Mouse (Mus musculus): Measurements from ENCODE around the gene Gm21915. TPM values are rescaled to one million over a fixed set of nuclear protein-coding genes. Genes with fewer than 3 reads are reported as not detected.

Gene Gm21915
- total RNA-seq, 2 experiments from 2014 or later = not detected

DNA sequence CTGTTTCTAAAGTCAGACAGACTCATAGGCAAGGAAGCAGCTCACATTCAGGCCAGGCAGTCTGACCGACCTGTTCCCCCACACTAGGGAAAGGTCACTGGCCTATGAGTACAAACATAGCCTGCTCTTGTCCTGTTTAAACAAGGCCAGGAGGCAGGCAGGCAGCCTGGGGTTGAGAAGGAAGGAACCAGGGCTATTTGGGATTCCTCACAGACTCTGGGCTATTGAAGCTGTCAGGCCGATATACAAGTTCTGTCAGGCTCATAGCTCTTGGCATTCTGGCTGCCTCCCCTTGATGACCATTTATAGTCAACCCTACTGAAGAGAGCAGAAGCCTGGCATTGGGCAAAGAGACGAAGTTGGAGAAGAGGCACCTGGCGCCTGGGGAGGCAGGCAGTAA lies 41.2 kb downstream of the Gm21915 start:
- no peak for DNase-seq (ENCODE audit: low spot score in 2 of 2)

- peak in 1 of 2 experiments; percentile 31 for DNase-seq (ENCODE audit: low spot score in 2 of 2)
Measured at GRCm38 (mm10) chr9:40717182-40717874, 46.9 kb downstream of the Gm21915 start.

DNA sequence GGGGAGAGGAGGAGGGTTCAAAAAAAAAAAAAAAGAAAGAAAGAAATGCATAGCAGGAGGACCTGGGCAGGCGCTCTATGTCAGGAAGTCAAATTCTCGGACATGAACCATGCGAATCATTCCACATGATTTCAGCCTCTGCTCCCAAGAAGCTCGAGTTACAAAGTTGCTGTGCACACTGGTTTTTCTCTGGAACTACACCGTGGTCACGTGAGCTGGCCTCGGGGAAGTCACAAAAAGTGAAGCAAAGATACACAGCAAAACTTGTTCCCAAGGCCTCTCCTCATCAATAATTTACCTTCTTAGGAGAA lies 47.4 kb downstream of the Gm21915 start:
- no peak for DNase-seq (ENCODE audit: low spot score in 2 of 2)

Other genes starting within 250 kb of the Gm21915 start
- gene Gramd1b, start 139.2 kb upstream of the Gm21915 start, total RNA-seq (2021) = 100 to 1,000 TPM; 122 to 128 TPM
- 10 to 100 TPM; 46.5 to 46.6 TPM for gene Clmp, start 15.3 kb downstream of the Gm21915 start, total RNA-seq (2021)
- 1,000 to 10,000 TPM; 1,788 to 2,276 TPM for gene Hspa8, start 130.4 kb downstream of the Gm21915 start, total RNA-seq (2021)
- gene Bsx, start 203.5 kb downstream of the Gm21915 start, total RNA-seq (2021) = not detected

All from layer of hippocampus, postnatal 10 days (tissue).